Mouse (Mus musculus): ENCODE measurements around the gene Olfr73. TPM values are rescaled to one million over a fixed set of nuclear protein-coding genes. Genes with fewer than 3 reads are reported as not detected.

The Olfr73 gene
- not detected in 2 replicates for polyA plus RNA-seq (2012; ENCODE audit: low replicate concordance)

GRCm38 (mm10) chr2:88037599-88037998 is at the start of gene Olfr73:
Gene Olfr73, minus strand, starts transcription at chr2:88037699.

GRCm38 (mm10) chr2:88071730-88072129 is 34.2 kb upstream of the Olfr73 start, which contains the start of gene Olfr1163:
Gene Olfr1163, minus strand, starts transcription at chr2:88071830.

GRCm38 (mm10) chr2:88051029-88051428 is 13.5 kb upstream of the Olfr73 start, which contains the start of gene Olfr1162:
Gene Olfr1162, minus strand, starts transcription at chr2:88051129.

GRCm38 (mm10) chr2:88022474-88022873 is 15.0 kb downstream of the Olfr73 start, which contains the start of gene Olfr1161:
Gene Olfr1161, plus strand, starts transcription at chr2:88022774.

DNA sequence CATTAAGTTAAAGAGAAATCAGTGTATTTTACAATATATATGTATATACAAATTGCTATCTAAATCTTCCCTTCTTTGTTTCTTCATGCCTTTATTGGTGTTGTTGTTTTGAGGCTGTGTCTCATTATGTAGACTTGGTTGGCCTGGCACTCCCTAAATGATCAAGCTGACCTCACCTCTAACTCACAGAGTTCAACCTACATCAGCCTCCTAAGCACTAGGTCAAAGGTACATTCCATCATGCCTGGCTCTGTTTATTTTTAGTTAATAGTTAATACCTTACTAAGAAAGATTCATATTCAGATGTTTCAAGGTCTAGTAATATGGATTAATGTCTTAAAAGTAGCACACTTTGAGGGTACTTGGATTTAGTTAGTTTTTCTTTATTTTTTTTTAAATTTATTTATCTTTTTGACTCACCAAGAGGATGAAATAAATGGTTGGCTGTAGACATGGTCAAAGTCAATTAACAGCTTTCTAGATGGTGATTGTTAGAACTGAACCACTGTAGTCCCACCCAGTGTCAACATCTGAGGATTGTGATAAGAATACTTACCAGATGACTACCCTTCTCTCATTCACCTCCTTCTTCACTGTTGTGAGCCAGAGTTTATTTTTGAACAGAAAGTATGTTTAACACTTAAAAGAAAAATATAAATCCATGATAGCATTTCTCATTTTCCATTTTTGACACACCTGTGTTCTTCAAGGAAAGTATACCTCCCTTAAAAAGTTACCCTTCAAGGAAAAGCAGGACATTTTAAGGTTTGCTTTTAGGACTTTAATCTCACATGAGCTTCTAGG is 29.8 kb downstream of the Olfr73 start, which contains the start of gene Olfr1160:
Olfr1160 (minus strand) TSS at position 754 of the 804 bp plus-strand sequence.

DNA sequence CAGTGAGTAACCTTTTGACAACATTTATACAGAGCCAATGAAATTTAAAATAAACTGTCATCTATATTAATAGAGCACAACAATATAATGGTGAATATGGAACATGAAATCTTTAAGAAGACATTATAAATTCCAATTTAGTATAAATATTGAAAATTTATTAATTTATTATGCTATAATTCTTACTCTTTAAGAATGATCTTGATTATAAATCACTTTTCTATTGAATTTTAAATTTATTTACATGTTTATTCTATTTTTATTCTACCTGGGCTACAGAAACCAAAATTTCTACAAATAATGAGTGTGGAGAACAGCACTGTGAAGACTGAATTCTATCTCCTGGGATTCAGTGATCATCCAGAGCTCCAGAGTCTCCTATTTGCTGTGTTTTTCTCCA is 47.7 kb downstream of the Olfr73 start, which contains the start of gene Olfr1158:
Olfr1158 (plus strand) TSS at position 301 of the 400 bp plus-strand sequence.

Other genes with a start within 250 kb of the Olfr73 start
- gene Olfr1143, start 237.1 kb downstream of the Olfr73 start, polyA plus RNA-seq (2012; ENCODE audit: low replicate concordance), result not detected in 2 replicates
- gene Olfr1145, start 227.9 kb downstream of the Olfr73 start, polyA plus RNA-seq (2012; ENCODE audit: low replicate concordance), result not detected in 2 replicates
- not detected in 2 replicates for gene Olfr1148, start 207.2 kb downstream of the Olfr73 start, polyA plus RNA-seq (2012; ENCODE audit: low replicate concordance)
- not detected in 2 replicates for gene Olfr1150-ps1, start 193.7 kb downstream of the Olfr73 start, polyA plus RNA-seq (2012; ENCODE audit: low replicate concordance)
- gene Olfr1151, start 181.8 kb downstream of the Olfr73 start, polyA plus RNA-seq (2012; ENCODE audit: low replicate concordance), result not detected in 2 replicates
- not detected in 2 replicates for gene Olfr1152, start 171.2 kb downstream of the Olfr73 start, polyA plus RNA-seq (2012; ENCODE audit: low replicate concordance)
- 0.12 TPM in 1 of 2 replicates, not detected in the other for gene Olfr1153, start 142.7 kb downstream of the Olfr73 start, polyA plus RNA-seq (2012; ENCODE audit: low replicate concordance)
- gene Olfr1154, start 132.5 kb downstream of the Olfr73 start, polyA plus RNA-seq (2012; ENCODE audit: low replicate concordance), result not detected in 2 replicates
- not detected in 2 replicates for gene Olfr1155, start 92.6 kb downstream of the Olfr73 start, polyA plus RNA-seq (2012; ENCODE audit: low replicate concordance)
- not detected in 2 replicates for gene Olfr1156, start 84.6 kb downstream of the Olfr73 start, polyA plus RNA-seq (2012; ENCODE audit: low replicate concordance)
- not detected in 2 replicates for gene Olfr1157, start 69.4 kb downstream of the Olfr73 start, polyA plus RNA-seq (2012; ENCODE audit: low replicate concordance)
- gene Olfr74, start 63.0 kb downstream of the Olfr73 start, polyA plus RNA-seq (2012; ENCODE audit: low replicate concordance), result not detected in 2 replicates
- not detected in 2 replicates for gene Olfr1158, start 47.6 kb downstream of the Olfr73 start, polyA plus RNA-seq (2012; ENCODE audit: low replicate concordance)
- not detected in 2 replicates for gene Olfr1160, start 29.4 kb downstream of the Olfr73 start, polyA plus RNA-seq (2012; ENCODE audit: low replicate concordance)
- not detected in 2 replicates for gene Olfr1161, start 14.9 kb downstream of the Olfr73 start, polyA plus RNA-seq (2012; ENCODE audit: low replicate concordance)
- gene Olfr1162, start 13.4 kb upstream of the Olfr73 start, polyA plus RNA-seq (2012; ENCODE audit: low replicate concordance), result not detected in 2 replicates
- gene Olfr1163, start 34.1 kb upstream of the Olfr73 start, polyA plus RNA-seq (2012; ENCODE audit: low replicate concordance), result not detected in 2 replicates
- gene Olfr1164, start 56.3 kb upstream of the Olfr73 start, polyA plus RNA-seq (2012; ENCODE audit: low replicate concordance), result not detected in 2 replicates
- not detected in 2 replicates for gene Olfr1166, start 90.6 kb upstream of the Olfr73 start, polyA plus RNA-seq (2012; ENCODE audit: low replicate concordance)
- gene Olfr1167, start 117.5 kb upstream of the Olfr73 start, polyA plus RNA-seq (2012; ENCODE audit: low replicate concordance), result not detected in 2 replicates
- gene Olfr1168, start 144.2 kb upstream of the Olfr73 start, polyA plus RNA-seq (2012; ENCODE audit: low replicate concordance), result not detected in 2 replicates
- not detected in 2 replicates for gene Olfr1170, start 190.6 kb upstream of the Olfr73 start, polyA plus RNA-seq (2012; ENCODE audit: low replicate concordance)
- not detected in 2 replicates for gene Olfr1173, start 242.2 kb upstream of the Olfr73 start, polyA plus RNA-seq (2012; ENCODE audit: low replicate concordance)